Mouse (Mus musculus): ENCODE data around the gene Mrpl18. TPM values are rescaled to one million over a fixed set of nuclear protein-coding genes. Genes with fewer than 3 reads are reported as not detected.

The Mrpl18 gene
- total RNA-seq, 2 experiments from 2014 or later = 48.1 to 54.4 TPM

GRCm38 (mm10) chr17:12872275-12873028 is 43.7 kb downstream of the Mrpl18 start:
- intact Hi-C loops (cut with DNase I) = no loop called here

DNA sequence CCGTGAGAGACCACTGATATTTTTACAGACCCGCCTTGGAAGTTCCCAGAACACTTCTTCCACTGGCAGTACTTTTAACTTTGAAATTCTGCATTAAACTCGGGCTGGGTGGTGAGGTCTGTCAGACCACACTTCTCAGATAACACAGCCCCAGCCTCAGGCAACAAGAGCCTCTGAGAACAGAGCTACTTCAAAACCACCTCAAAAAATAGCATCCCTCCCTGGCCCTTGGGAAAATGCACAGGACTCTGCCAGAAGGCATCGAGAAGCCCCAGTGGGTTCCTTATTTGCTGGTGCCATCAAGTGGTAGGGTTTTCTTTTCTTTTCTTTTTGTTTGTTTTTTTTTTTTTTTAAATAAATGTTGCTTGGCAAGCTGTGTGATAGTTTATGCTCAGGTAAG is 47.5 kb downstream of the Mrpl18 start:
- intact Hi-C loops (cut with DNase I) = no loop called here
- no peak for DNase-seq (ENCODE audit: extremely low spot score in 1 of 2, low spot score in 2 of 2)

More at GRCm38 (mm10) chr17:12872275-12873028, 43.7 kb downstream of the Mrpl18 start:
- DNase-seq (ENCODE audit: extremely low spot score in 1 of 2, low spot score in 2 of 2) = peak in 1 of 2 experiments; percentile 27

GRCm38 (mm10) chr17:12868043-12868442 is 48.1 kb downstream of the Mrpl18 start, which contains the start of gene Mas1:
Gene Mas1, minus strand, starts transcription at chr17:12868143.
- intact Hi-C loops (cut with DNase I) = no loop called here
- no peak for DNase-seq (ENCODE audit: extremely low spot score in 1 of 2, low spot score in 2 of 2)

DNA sequence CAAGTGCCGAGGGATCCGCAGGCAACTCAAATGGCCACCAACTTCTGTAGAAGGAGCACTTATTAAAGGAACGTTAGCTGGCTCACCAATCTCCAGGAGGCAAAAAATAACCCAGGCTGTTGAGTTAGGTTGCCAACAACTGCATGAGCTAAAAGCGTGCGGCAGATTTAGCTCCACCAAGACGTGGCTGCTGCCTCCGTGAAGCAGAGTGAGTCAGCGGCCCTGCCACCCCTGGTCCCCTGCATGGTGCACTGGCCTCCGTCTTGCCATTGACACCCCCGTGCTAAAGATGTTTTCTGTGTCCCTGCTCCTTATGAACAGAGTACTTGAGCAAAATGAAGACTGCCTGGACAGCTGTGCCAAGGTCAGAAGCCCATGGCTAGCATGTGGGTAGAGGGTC is 49.3 kb downstream of the Mrpl18 start:
- DNase-seq (ENCODE audit: extremely low spot score in 1 of 2, low spot score in 2 of 2) = no peak
- intact Hi-C loops (cut with DNase I) = no loop called here

GRCm38 (mm10) chr17:12865407-12865806 is 50.7 kb downstream of the Mrpl18 start:
- DNase-seq (ENCODE audit: extremely low spot score in 1 of 2, low spot score in 2 of 2) = no peak
- intact Hi-C loops (cut with DNase I) = no loop called here

- DNase-seq (ENCODE audit: extremely low spot score in 1 of 2, low spot score in 2 of 2) = no peak
- intact Hi-C loops (cut with DNase I) = no loop called here
Observed at GRCm38 (mm10) chr17:12864111-12864510, 52.0 kb downstream of the Mrpl18 start.

Small RNAs within 50 kb of the gene (microRNA-seq; reads per million reads assigned to microRNA genes)
- not detected for gene Gm24085

Other genes starting within 250 kb of the Mrpl18 start
- gene Slc22a1, start 240.5 kb downstream of the Mrpl18 start, total RNA-seq (2021) = 1 to 10 TPM; 2.2 to 2.7 TPM
- 10 to 100 TPM; 24.9 to 25.6 TPM for gene Igf2r, start 146.7 kb downstream of the Mrpl18 start, total RNA-seq (2021)
- gene Mas1, start 48.2 kb downstream of the Mrpl18 start, total RNA-seq (2021) = 10 to 100 TPM; 14.6 to 16.6 TPM
- under 1 TPM in 1 of 2 experiments, not detected in 1; 0.28 TPM for gene Mrgprh, start 40.3 kb downstream of the Mrpl18 start, total RNA-seq (2021)
- gene Pnldc1, start 6.1 kb downstream of the Mrpl18 start, total RNA-seq (2021) = 1 to 10 TPM; 2.0 to 2.3 TPM
- gene Tcp1, start 644 bp downstream of the Mrpl18 start, total RNA-seq (2021) = 100 to 1,000 TPM; 230 to 239 TPM
- gene Acat3, start 24.3 kb upstream of the Mrpl18 start, total RNA-seq (2021) = 1 to 10 TPM; 2.0 to 3.5 TPM
- 100 to 1,000 TPM; 112 to 115 TPM for gene Acat2, start 44.4 kb upstream of the Mrpl18 start, total RNA-seq (2021)
- 10 to 100 TPM; 63.3 to 65.8 TPM for gene Wtap, start 77.8 kb upstream of the Mrpl18 start, total RNA-seq (2021)
- gene Sod2, start 90.5 kb upstream of the Mrpl18 start, total RNA-seq (2021) = 100 to 1,000 TPM; 227 to 240 TPM
- gene Gpr31b, start 136.0 kb upstream of the Mrpl18 start, total RNA-seq (2021) = under 1 TPM in 1 of 2 experiments, not detected in 1; 0.34 TPM
- gene Tcp10b, start 144.8 kb upstream of the Mrpl18 start, total RNA-seq (2021) = under 1 TPM; 0.28 to 0.71 TPM
- under 1 TPM in 1 of 2 experiments, not detected in 1; 0.32 TPM for gene Unc93a, start 215.5 kb upstream of the Mrpl18 start, total RNA-seq (2021)